Mouse (Mus musculus) layer of hippocampus, adult 9-10 months (tissue): ENCODE measurements around the gene Olfr1500.
"Not testable (repeated sequence)": the region's sequence is repeated elsewhere in the genome, so short reads cannot be mapped to it uniquely, and the experiment has no call there.

Source experiments
- DNase-seq: peaks from one replicate; pipeline ENCODE4 v3.0.0; 2022; ENCODE audit warnings: low spot score

Olfr1500 gene

DNA sequence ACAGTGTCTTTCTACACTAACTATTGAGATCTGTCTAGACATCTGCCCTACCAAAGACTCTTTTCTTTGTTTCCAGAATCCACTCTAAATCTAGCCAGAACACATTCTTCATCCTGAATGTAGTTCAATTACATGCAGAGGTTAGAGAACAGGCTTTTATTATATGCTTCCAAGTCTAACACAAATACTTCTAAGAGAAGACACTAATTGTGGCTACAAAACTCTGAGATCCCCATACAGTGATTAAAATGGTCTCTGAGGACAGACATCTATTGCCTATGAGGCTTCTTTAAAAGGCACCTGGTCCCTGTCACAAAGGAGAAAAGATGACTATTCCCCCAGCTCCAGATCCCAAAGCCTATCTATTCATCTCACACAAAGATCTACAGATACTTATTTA lies at the start of gene Olfr1500:
Olfr1500 (minus strand) TSS at position 101 of the 400 bp plus-strand sequence.
- DNase-seq, result no peak

DNA sequence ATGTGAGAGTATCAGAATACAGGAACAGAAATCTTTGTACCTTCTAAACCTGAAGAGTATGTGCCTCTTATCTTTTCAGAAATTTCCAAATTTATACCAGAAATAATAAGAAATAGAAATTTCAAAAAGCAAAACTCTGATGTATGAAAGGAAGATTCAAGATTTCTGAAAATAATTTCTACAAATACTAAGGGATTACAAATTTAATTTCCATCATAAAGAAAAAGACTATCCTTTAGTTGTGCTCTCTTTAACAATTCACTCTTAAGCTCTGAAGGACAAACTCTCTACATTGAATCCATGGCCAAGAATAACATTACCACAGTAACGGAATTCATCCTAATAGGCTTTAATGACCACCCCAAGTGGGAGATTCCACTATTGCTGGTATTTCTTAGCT lies 31.2 kb upstream of the Olfr1500 start, which contains the start of gene Olfr1502:
Olfr1502 (plus strand) TSS at position 301 of the 400 bp plus-strand sequence.
- no peak for DNase-seq

DNA sequence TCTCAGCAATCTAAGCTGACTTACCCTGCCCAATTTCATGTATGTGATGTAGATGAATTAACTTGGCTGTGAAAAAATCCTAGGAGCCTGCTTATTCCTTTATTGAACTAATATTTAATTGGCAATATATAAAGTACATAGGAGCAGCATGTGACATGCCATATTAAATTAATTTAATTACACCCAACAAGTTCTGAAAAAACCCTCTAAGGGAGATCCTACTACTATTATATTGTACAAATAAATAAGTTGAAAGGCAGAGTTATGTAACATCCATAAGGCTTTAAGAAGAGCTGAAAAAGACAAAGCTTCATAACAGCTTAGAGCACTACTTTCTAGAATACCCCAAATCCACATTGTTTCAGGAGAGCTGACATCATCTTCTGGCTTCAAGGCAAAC lies 20.3 kb upstream of the Olfr1500 start, which contains the start of gene Olfr1501:
Olfr1501 (minus strand) TSS at position 101 of the 400 bp plus-strand sequence.
- DNase-seq, result not testable (repeated sequence)

DNA sequence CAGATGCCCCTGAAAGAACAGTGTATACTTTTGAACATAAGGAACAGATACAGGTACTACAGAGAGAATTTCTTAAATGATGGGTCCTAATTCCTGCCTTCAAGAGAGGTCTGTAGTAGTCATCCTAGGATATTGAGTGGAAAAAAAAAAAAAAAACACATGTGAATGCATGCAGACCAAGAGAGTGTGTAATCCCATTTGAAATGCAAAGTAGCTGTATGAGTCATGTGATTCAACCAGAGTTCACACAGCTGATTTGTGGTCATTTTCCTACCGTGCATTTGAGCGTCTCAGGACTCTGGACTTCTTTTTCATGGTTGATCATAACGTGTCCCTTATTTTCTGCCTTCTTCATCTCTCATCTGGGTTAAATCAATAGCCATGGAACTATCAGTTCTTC lies 1.8 kb downstream of the Olfr1500 start:
- no peak for DNase-seq

DNA sequence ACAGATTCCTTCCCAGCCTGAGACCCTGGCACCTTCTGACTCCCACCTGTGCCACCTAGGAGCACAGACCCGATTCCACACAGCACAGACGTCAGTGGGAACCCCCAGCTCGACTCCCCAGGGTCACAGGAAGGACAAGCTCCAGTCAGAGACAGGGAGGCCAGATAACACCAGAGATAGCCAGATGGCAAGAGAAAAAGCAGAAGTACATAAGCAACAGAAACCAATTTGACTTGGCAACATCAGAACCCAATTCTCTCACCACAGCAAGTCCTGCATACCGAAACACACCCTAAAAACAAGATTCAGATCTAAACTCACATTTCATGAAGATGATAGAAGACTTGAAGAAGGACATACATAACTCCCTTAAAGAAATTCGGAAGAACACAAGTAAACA lies 9.4 kb downstream of the Olfr1500 start:
- no peak for DNase-seq

DNA sequence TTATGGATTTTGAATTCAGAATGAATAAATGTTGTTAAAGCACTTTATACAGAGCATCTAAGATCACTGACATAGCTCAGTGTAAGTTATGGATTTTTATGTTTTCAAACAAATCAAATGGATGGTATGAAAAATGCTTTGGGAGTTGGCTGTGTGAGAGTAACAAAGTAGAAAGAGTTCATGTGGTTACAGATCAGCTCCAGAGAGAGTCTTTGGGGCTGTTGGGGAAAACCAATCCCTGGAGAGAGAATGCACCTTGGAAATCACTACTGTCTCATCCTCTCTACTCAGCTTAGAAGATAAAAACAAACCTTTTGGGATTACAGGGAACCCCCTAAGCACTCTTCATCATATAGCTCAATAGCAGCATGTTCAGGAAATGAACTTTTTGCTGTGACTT lies 10.9 kb downstream of the Olfr1500 start, which contains the start of gene Olfr1499:
Olfr1499 (minus strand) TSS at position 101 of the 400 bp plus-strand sequence.
- no peak for DNase-seq

DNA sequence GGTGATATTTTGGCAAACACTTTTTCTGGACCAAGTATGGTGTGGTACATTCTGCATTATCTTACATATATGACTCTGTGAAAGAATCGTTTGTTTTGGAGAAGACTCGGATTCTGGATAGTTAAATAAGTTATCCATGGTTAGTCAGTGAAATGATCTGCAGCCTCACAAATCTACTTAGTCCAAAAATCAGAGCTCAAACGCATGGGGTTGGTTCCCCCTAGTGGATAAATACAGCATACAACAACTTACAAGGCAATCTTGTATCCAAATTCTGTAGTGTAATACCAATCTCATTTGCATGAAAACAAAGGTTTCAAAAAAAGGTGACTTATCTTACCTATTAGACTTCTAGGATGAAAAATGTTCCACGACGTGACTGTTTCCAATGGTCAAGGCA lies 11.5 kb downstream of the Olfr1500 start:
- DNase-seq, result peak; percentile 2

DNA sequence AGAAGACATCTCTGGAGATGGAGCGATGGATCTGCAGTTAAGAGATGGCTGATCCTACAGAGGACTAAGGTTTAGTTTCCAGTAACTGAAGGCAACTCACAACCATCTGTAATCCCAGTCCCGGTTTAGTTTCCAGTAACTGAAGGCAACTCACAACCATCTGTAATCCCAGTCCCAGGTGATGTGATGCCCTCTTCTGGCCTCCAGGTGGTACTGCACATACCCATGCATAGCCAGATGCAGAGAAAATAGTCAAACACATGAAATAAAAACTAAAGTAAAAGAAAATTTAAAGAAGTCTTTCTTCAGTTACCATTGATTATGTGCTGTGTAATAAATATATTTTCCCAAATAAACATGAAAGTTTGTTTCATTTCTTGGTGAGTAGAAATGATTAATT lies 17.5 kb downstream of the Olfr1500 start:
- DNase-seq, result no peak

DNA sequence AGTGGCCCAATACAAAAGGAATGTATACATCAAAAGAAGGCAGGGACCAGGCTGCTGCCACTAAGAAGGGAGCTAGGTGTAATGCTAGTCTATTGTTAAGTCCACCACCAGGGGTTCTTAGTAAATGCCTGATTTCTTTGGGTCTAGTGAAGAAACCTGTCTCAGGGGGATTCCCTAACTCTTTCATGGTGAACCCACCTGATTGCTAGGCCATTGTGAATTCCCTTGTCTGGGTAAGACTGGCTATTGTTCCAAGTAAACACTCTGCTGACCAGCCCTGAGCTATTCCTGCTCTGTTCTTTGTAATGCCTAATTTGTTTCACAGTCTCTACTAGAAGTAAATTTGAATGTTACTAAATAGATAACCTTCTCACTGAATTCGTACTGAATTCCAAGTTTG lies 24.8 kb downstream of the Olfr1500 start:
- DNase-seq, result not testable (repeated sequence)

DNA sequence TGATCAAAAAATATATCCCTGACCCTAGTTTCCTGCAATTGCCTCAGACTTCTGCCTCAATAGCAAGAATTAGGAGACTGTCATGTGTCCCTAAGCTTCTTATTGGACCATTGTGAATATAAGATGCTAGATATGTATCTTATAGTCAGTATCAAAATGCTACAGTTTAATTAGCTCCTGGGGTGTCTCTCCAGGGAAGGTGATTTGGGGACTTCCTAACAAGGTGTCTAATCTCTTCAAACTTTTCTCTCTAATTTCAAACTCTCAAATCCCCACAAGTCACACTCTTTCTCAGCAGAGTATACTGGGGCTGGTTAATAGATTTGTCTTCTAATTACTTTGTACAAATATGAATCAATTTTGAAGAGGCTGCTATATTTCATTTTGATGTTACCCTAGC lies 32.2 kb downstream of the Olfr1500 start, which contains the start of gene Olfr1497:
Olfr1497 (minus strand) TSS at position 101 of the 400 bp plus-strand sequence.
- no peak for DNase-seq

DNA sequence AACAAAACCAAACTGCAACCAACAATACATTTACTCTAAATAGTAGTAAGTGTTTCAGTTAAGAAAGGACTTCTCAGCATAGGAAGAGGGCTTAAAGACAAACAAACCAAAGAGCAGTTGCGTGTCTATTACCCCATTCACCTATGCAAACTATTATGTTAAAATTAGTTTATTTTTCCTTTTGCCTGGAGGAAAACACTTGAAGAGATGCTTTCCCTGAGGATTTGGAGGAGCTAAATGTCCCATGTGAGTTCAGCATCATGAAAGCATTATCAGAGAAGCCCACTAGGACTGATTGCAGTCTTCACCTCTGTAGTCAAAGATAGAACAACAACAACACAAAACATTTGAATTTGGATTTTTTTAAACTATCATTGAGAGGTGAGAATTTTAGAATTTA lies 52.7 kb downstream of the Olfr1500 start, which contains the start of gene Olfr1496:
Olfr1496 (plus strand) TSS at position 301 of the 400 bp plus-strand sequence.
- no peak for DNase-seq
